Mouse (Mus musculus) E14TG2a.4 (cell line): ENCODE measurements at regions not wholly inside any gene's neighbourhood (a gene's known extent, or its start where the extent isn't known, plus 50 kb on each side); places are given as distances from the start of the nearest gene placed in this dataset.

Source experiments
- CTCF ChIP-seq: conservative IDR thresholded peaks from 2 replicates; pipeline ENCODE4 v1.5.1; 2014; ENCODE audit warnings: low read length
- NANOG ChIP-seq: IDR thresholded peaks from 2 replicates; pipeline ENCODE4 v1.6.1; 2014; ENCODE audit warnings: borderline replicate concordance, low read length, mixed read lengths
- POU5F1 ChIP-seq: IDR thresholded peaks from 2 replicates; pipeline ENCODE4 v1.6.1; 2014; ENCODE audit warnings: low read length, borderline replicate concordance

DNA sequence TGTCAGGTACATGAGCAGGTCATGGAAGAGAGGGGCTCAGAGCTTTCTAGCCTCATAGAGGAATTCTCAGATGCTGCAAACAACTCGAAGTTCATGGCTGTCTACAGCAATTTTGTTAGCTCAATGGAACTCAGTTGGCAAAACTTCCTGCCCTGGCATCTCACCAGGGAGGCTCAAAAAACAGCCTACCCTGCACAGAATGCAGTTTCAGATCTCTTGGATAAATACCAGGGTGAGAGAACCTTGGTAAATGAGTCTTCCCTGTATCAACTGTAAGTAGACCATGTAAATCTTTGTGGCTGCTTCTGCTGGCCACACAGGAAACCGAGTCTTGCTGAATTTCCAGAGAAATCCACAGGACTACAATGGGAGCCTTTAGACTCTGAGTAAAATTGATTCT lies 101.1 kb upstream of the Rapgef5 start:
- TF ChIP-seq CTCF (no peak), POU5F1 (no peak), NANOG (no peak)
